Mouse (Mus musculus) heart, embryonic 13.5 days (tissue): ENCODE measurements around the gene Sh3gl2. TPM values are rescaled to one million over a fixed set of nuclear protein-coding genes. Genes with fewer than 3 reads are reported as not detected.
A peak's percentile ranks its signal among the peaks of the same experiment; 100 is the strongest.

Experiments used
- ATAC-seq: fragments of 200-750 bp; cut with Nextera tagmentation; 2 replicates; pipeline ENCODE4 v1.8.0; 2017; ENCODE audit warnings: moderate TSS enrichment; ENCODE audit not compliant: insufficient number of reproducible peaks, low FRiP score, low TSS enrichment; ENCODE audit errors: extremely low read depth
- H3K27ac ChIP-seq: fragments of 300-500 bp; sonication (generic); replicated peaks from 2 replicates; pipeline ENCODE4 v1.5.1; 2015; ENCODE audit warnings: moderate library complexity, mild to moderate bottlenecking, inconsistent platforms
- H3K27me3 ChIP-seq: fragments of 300-500 bp; sonication (generic); replicated peaks from 2 replicates; pipeline ENCODE4 v1.6.1; 2015; ENCODE audit warnings: mild to moderate bottlenecking, inconsistent platforms
- H3K36me3 ChIP-seq: fragments of 300-500 bp; sonication (generic); 2 replicates; pipeline ENCODE4 v1.6.1; 2015; ENCODE audit warnings: mild to moderate bottlenecking, inconsistent platforms
- H3K4me1 ChIP-seq: fragments of 300-500 bp; sonication (generic); 2 replicates; pipeline ENCODE4 v1.6.1; 2015; ENCODE audit warnings: inconsistent platforms
- H3K4me2 ChIP-seq: fragments of 300-500 bp; sonication (generic); 2 replicates; pipeline ENCODE4 v1.6.1; 2015; ENCODE audit warnings: inconsistent platforms, mild to moderate bottlenecking, moderate library complexity
- H3K4me3 ChIP-seq: fragments of 300-500 bp; sonication (generic); 2 replicates; pipeline ENCODE4 v1.5.1; 2015; ENCODE audit warnings: moderate library complexity, mild to moderate bottlenecking, inconsistent platforms
- H3K9ac ChIP-seq: fragments of 300-500 bp; sonication (generic); 2 replicates; pipeline ENCODE4 v1.6.1; 2015; ENCODE audit warnings: inconsistent platforms, mild to moderate bottlenecking, moderate library complexity
- H3K9me3 ChIP-seq: fragments of 300-500 bp; sonication (generic); 2 replicates; pipeline ENCODE4 v1.6.1; 2016; ENCODE audit warnings: inconsistent platforms
- WGBS: fragments of 180-500 bp; shearing (Covaris S2); methylation state at CpG from one replicate; pipeline ENCODE4 v1.1.7; 2015; ENCODE audit warnings: mixed read lengths; 5-methylcytosine and 5-hydroxymethylcytosine counted together
- polyA plus RNA-seq: library from polyadenylated mRNA; unstranded; fragments of >200 nt; fragmentation: Nextera tagmentation; extraction: Ambion mirVana; gene quantifications from 2 replicates; pipeline ENCODE4 v1.2.1, GENCODE M21; 2015

Gene Sh3gl2
- polyA plus RNA-seq, 1 experiment from 2014 or later: 1.1 TPM

GRCm38 (mm10) chr4:85205636-85206211, 798 bp downstream of the Sh3gl2 start:
- H3K27ac ChIP-seq: no peak overlapping the region
- H3K4me2 ChIP-seq: peak overlapping the region; percentile 97
- H3K9ac ChIP-seq: peak overlapping the region; percentile 75
- H3K9me3 ChIP-seq: no peaks in the 10 kb centered on the region
- under 1% methylated on average over 36 of the region's 43 CpGs for WGBS
- peaks cover 13% of the 10 kb centered on the region for H3K4me1 ChIP-seq
- no peak for ATAC-seq
- H3K36me3 ChIP-seq: no peaks in the 10 kb centered on the region
- H3K4me3 ChIP-seq: peak overlapping the region; percentile 75
- peaks cover 69% of the 10 kb centered on the region for H3K27me3 ChIP-seq

- 46% methylated on average over 3 of the region's 3 CpGs for WGBS
Measured at GRCm38 (mm10) chr4:85206675-85207400, 1.9 kb downstream of the Sh3gl2 start.

GRCm38 (mm10) chr4:85207515-85207914, 2.6 kb downstream of the Sh3gl2 start:
- Histone ChIP-seq H3K4me3 (no peak overlapping the region), H3K27me3 (peaks cover 59% of the 10 kb centered on the region), H3K27ac (no peak overlapping the region), H3K9ac (no peak overlapping the region), H3K36me3 (no peaks in the 10 kb centered on the region), H3K4me1 (peaks cover 8% of the 10 kb centered on the region; the same call in 1 of the 2 replicates), H3K4me2 (no peak overlapping the region), H3K9me3 (no peaks in the 10 kb centered on the region)
- 86% methylated on average over 9 of the region's 9 CpGs for WGBS
- ATAC-seq: no peak

More at GRCm38 (mm10) chr4:85206675-85207400, 1.9 kb downstream of the Sh3gl2 start:
- no peak overlapping the region for H3K27ac ChIP-seq
- H3K4me1 ChIP-seq: peaks cover 8% of the 10 kb centered on the region; the same call in 1 of the 2 replicates
- no peak for ATAC-seq
- H3K4me3 ChIP-seq: no peak overlapping the region
- H3K9me3 ChIP-seq: no peaks in the 10 kb centered on the region
- H3K36me3 ChIP-seq: no peaks in the 10 kb centered on the region
- H3K4me2 ChIP-seq: no peak overlapping the region
- no peak overlapping the region for H3K9ac ChIP-seq
- H3K27me3 ChIP-seq: peaks cover 61% of the 10 kb centered on the region

DNA sequence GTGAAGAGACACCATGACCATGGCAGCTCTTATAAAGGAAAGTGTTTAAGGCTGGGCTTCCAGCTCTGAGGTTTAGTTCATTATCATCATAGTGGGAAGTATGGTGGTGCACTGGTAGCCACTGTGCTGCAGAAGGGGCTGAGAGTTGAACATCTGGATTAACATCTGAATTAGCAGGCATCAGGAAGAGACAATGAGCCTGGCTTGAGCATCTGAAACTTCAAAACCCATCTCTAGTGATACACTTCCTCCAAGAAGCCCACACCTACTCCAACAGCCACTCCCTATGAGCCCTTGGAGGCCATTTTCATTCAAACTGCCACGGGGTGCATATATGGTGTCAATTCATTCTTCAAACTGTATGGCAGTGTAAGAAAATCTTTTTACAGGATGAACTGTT, 3.6 kb downstream of the Sh3gl2 start:
- 88% methylated on average over 1 of the region's 1 CpGs for WGBS
- Histone ChIP-seq H3K9ac (no peak overlapping the region), H3K4me2 (no peak overlapping the region), H3K4me1 (peaks cover 8% of the 10 kb centered on the region; the same call in 1 of the 2 replicates), H3K36me3 (no peaks in the 10 kb centered on the region), H3K27me3 (peaks cover 49% of the 10 kb centered on the region), H3K9me3 (no peaks in the 10 kb centered on the region), H3K27ac (no peak overlapping the region), H3K4me3 (no peak overlapping the region)
- no peak for ATAC-seq

DNA sequence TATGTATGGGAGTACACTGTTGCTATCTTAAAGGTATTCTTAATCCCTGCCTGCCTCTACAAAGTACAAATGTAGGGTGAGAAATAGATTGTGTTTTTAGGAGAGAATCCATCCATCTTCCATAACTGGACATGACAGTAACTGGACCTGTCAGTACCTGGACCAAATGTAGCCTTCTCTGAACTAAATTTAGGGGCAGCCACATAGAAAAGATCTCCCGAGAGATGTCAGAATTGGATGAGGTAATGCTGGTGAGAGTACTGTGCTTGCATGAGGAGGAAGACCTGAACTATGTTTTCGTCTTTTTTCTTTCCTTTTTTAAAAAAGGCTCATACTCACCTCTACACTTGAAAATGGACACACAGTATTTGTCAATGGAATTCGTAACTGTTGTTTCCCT, 6.0 kb downstream of the Sh3gl2 start:
- H3K27me3 ChIP-seq: peaks cover 27% of the 10 kb centered on the region
- H3K4me3 ChIP-seq: no peak overlapping the region
- WGBS: 66% methylated on average over 3 of the region's 3 CpGs
- no peak overlapping the region for H3K9ac ChIP-seq
- no peaks in the 10 kb centered on the region for H3K9me3 ChIP-seq
- no peaks in the 10 kb centered on the region for H3K36me3 ChIP-seq
- no peak overlapping the region for H3K4me2 ChIP-seq
- H3K27ac ChIP-seq: no peak overlapping the region
- no peak for ATAC-seq
- H3K4me1 ChIP-seq: peaks cover 2% of the 10 kb centered on the region; the same call in 1 of the 2 replicates

DNA sequence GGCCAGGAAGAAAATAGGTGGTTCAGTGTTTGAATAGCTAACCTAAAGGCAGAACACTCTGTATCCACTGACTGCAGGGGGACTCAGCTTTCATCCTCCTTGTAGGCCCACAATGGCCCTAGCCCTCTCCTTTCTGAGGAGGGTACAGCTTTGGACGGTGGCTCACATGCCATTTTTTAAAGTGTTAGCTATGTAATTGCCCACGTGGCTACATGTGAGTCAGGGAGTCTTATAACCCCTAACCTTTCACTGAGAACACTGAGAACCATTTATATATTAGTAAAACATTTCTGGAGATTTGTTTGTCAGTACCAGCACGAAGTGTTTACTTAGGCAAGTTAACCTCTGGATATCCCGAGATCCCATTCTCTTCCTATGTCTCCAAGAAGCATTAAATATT, 12.1 kb downstream of the Sh3gl2 start:
- H3K4me1 ChIP-seq: no peaks in the 10 kb centered on the region
- no peak for ATAC-seq
- H3K4me2 ChIP-seq: no peak overlapping the region
- H3K4me3 ChIP-seq: no peak overlapping the region
- 69% methylated on average over 4 of the region's 4 CpGs for WGBS
- no peak overlapping the region for H3K9ac ChIP-seq
- H3K27me3 ChIP-seq: no peaks in the 10 kb centered on the region
- no peaks in the 10 kb centered on the region for H3K9me3 ChIP-seq
- H3K36me3 ChIP-seq: no peaks in the 10 kb centered on the region
- no peak overlapping the region for H3K27ac ChIP-seq

- no peak overlapping the region for H3K4me3 ChIP-seq
- H3K36me3 ChIP-seq: no peaks in the 10 kb centered on the region
- ATAC-seq: no peak
- H3K4me2 ChIP-seq: no peak overlapping the region
- H3K27me3 ChIP-seq: no peaks in the 10 kb centered on the region
- H3K9ac ChIP-seq: no peak overlapping the region
- no peaks in the 10 kb centered on the region for H3K9me3 ChIP-seq
- H3K27ac ChIP-seq: no peak overlapping the region
- WGBS: 66% methylated on average over 5 of the region's 5 CpGs
- H3K4me1 ChIP-seq: no peaks in the 10 kb centered on the region
Measured at GRCm38 (mm10) chr4:85222716-85223115, 17.8 kb downstream of the Sh3gl2 start.

- Histone ChIP-seq H3K36me3 (no peaks in the 10 kb centered on the region), H3K27ac (no peak overlapping the region), H3K27me3 (no peaks in the 10 kb centered on the region), H3K4me2 (no peak overlapping the region), H3K4me1 (no peaks in the 10 kb centered on the region), H3K9ac (no peak overlapping the region), H3K4me3 (no peak overlapping the region), H3K9me3 (no peaks in the 10 kb centered on the region)
- ATAC-seq: no peak
- WGBS: 71% methylated on average over 5 of the region's 5 CpGs
Measured at GRCm38 (mm10) chr4:85226731-85227130, 21.8 kb downstream of the Sh3gl2 start.

DNA sequence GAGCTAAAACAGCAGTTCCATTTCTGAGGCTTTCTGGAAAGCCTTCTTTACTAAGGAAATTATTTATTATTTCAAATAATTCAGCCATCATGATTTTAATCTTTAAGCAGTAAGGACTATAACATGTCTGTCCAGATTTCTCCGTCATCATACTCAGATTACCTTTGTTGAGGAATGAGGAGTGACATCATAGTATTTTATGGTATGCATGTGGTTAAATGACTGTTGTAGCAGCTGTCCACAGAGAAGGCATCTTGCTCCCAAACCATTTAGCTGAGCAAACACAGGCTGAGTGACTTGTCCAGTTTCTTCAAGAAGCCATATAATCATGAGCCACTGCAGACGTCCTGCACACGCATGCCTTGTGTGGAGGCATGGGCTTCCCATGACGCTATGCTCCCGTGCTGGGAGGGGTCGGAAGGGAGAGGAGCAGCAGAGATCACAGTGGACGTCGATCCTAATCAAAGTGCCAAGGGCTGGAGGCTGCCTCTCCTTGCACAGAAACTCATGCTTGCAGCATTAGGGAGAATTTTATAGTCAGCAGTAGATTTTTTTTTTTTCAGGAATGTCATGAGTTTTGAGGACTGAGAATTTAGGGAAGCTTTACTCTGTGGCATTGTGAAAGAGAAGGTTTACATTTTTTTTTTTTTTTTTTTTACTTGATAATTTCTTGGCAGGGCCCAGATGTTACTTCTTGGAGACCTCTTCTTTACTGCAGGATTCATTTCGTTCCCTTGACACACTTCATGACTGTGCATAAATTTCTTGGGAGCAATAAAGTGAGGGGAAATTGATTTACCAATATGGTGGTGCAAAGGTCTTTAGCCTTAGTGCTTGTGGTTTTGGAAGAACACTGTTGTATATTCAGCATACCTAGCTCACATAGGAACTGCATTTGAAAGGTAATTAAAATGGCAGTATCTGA, 23.0 kb downstream of the Sh3gl2 start:
- Histone ChIP-seq H3K36me3 (no peaks in the 10 kb centered on the region), H3K27ac (no peak overlapping the region), H3K9me3 (no peaks in the 10 kb centered on the region), H3K4me2 (no peak overlapping the region), H3K27me3 (no peaks in the 10 kb centered on the region), H3K4me1 (no peaks in the 10 kb centered on the region), H3K4me3 (no peak overlapping the region), H3K9ac (no peak overlapping the region)
- ATAC-seq: no peak
- 65% methylated on average over 9 of the region's 9 CpGs for WGBS

- Histone ChIP-seq H3K9ac (no peak overlapping the region), H3K27ac (no peak overlapping the region), H3K9me3 (no peaks in the 10 kb centered on the region), H3K36me3 (no peaks in the 10 kb centered on the region), H3K4me3 (no peak overlapping the region), H3K4me1 (peaks cover 4% of the 10 kb centered on the region; the same call in 1 of the 2 replicates), H3K4me2 (no peak overlapping the region), H3K27me3 (no peaks in the 10 kb centered on the region)
- ATAC-seq: no peak
- WGBS: 79% methylated on average over 5 of the region's 5 CpGs
Measured at GRCm38 (mm10) chr4:85228589-85228948, 23.6 kb downstream of the Sh3gl2 start.
